ENCODE assay signal across 8 mouse cellular contexts in the genomic region with DNA sequence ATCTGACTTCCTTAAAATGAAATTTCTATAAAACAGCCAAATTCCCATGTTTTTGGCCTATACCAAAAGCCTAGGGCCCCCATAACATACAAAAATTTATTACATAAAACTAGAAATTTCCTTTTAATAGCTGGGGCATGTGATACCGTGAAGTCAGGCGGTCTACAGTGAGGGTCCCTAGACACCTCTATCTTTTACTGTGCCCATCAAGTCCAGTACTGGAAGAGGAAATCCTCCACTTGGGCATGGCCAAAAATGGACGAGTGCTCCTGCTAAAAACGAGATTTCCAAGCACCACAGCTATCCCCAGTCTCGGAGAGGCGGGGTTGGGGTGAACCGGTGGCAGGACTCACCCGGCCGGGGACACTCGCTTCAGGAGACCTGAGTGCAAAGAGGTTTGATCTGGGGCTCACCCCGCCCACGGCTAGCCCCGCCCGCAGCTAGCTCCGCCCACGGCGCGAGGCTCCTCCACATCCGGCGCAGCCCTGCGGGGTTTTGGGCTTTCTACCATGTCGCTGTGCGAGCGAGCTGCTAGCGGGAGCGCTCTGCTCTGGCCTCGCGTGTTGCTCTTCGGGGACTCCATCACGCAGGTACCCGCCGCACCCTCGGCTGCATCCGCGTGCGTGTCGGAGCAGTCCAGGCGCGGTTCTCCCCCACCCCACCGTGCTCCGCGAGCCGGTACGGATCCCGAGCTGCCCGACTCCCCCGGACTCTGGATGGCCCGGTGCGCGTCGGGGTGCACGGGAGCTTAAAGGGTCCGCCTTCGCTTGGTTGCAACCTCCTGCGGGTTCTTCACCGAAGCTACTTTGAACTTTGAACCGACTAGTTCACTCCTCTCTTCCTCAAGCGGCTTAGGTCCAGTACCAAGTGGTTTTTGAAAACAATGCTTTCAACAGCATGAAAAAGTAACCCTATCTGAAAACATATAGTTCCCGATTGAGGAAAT. TPM values are rescaled to one million over a fixed set of nuclear protein-coding genes. Genes with fewer than 3 reads are reported as not detected.
A peak's percentile ranks its signal among the peaks of the same experiment; 100 is the strongest.
DNase-seq lines count a peak whose midpoint lies in the region; ATAC-seq and TF ChIP-seq lines count a peak whose summit lies in the region.

Gene Iah1 (plus strand): TSS at position 467 of the 946 bp plus-strand sequence.

- no peak for TF ChIP-seq CTCF in MEL (IDR thresholded peaks at IDR 0.05 in 2 of 3, conservative IDR thresholded peaks at IDR 0.05 in 1 of 3; ENCODE audit: control insufficient read depth in 1 of 3, insufficient read depth in 1 of 3, low read depth in 2 of 3, low read length in 3 of 3, poor library complexity in 1 of 3, severe bottlenecking in 1 of 3)

- no peaks in the 10 kb centered on the region for H3K27me3 ChIP-seq in MEL (ENCODE audit: control insufficient read depth in 1 of 2, insufficient read depth in 2 of 2, low read length in 2 of 2)
- no peaks in the 10 kb centered on the region for H3K27me3 ChIP-seq in lung, embryonic 16.5 days (ENCODE audit: control insufficient read depth, insufficient read depth, low read depth, low read length)

- H3K4me2 ChIP-seq in lung, embryonic 16.5 days (ENCODE audit: low read depth, low read length): peak within 1 kb of the TSS; percentile 68

- peak within 1 kb of the TSS; percentile 35; the same call in 1 of the 2 replicates for H3K27ac ChIP-seq in MEL (ENCODE audit: control insufficient read depth, low read depth, low read length)
- H3K27ac ChIP-seq in lung, embryonic 16.5 days (ENCODE audit: low read length): peak within 1 kb of the TSS; percentile 79

- peaks cover 0 to 5% of the 10 kb centered on the region in 2 experiments; a peak in 1 of 4 replicates for H3K4me1 ChIP-seq in MEL (ENCODE audit: control insufficient read depth in 1 of 2, insufficient read depth in 2 of 2, low read length in 2 of 2)
- H3K4me1 ChIP-seq in lung, embryonic 16.5 days (replicated peaks; ENCODE audit: control insufficient read depth, insufficient read depth, low read length): peaks cover 6% of the 10 kb centered on the region

- TF ChIP-seq EP300 in MEL (IDR thresholded peaks at IDR 0.05; ENCODE audit: low read depth in 1 of 2, low read length in 2 of 2): no peak

- peak within 1 kb of the TSS; percentile 84 for H3K9ac ChIP-seq in MEL (ENCODE audit: control insufficient read depth, low read depth, low read length, poor library complexity, severe bottlenecking)
- peak within 1 kb of the TSS; percentile 84 for H3K9ac ChIP-seq in lung, embryonic 16.5 days (ENCODE audit: low read length)

- H3K36me3 ChIP-seq in MEL (ENCODE audit: control insufficient read depth in 1 of 2, insufficient read depth in 2 of 2, low read length in 2 of 2): peaks cover 0 to 2% of the 10 kb centered on the region in 2 experiments; a peak in 1 of 4 replicates
- peaks cover 30% of the 10 kb centered on the region for H3K36me3 ChIP-seq in lung, embryonic 16.5 days (ENCODE audit: control insufficient read depth, insufficient read depth, low read length)

- ATAC-seq in hematopoietic stem cell, adult 5-6 weeks (replicated peaks in 1 of 2; ENCODE audit: insufficient read depth in 1 of 2, low FRiP score in 2 of 2, low TSS enrichment in 1 of 2, low read depth in 1 of 2, poor library complexity in 2 of 2, severe bottlenecking in 2 of 2): peak; percentile 95
- ATAC-seq in lung, embryonic 16.5 days (ENCODE audit: low read depth): peak; percentile 96

- peaks cover 5% of the 10 kb centered on the region; the same call in 1 of the 2 replicates for H3K79me2 ChIP-seq in MEL (ENCODE audit: control insufficient read depth, insufficient read depth, low read length, poor library complexity)

- DNase-seq in MEL (ENCODE audit: low read depth, low spot score): peak; percentile 73
- DNase-seq in cerebellum, adult 8-10 months: peak; percentile 80
- DNase-seq in forelimb bud, embryonic 11.5 days (ENCODE audit: low read depth, low spot score): peak; percentile 63
- peak; percentile 26 for DNase-seq in layer of hippocampus, adult 9-10 months (ENCODE audit: low spot score)
- peak; percentile 60 for DNase-seq in ovary, postnatal 10 days (ENCODE audit: low spot score)
- DNase-seq in thymus, postnatal 10 days (ENCODE audit: low spot score in 2 of 2): peak; percentile 83 to 90

- no peaks in the 10 kb centered on the region for H3K9me3 ChIP-seq in MEL (replicated peaks; ENCODE audit: insufficient read depth, low read length)
- no peaks in the 10 kb centered on the region for H3K9me3 ChIP-seq in lung, embryonic 16.5 days (ENCODE audit: control insufficient read depth, low read length)

- no peak for TF ChIP-seq RAD21 in MEL (IDR thresholded peaks at IDR 0.05; ENCODE audit: low read depth, low read length)

- WGBS in lung, embryonic 16.5 days: 2% methylated on average over 57 of the region's 59 CpGs

- TF ChIP-seq POLR2A in MEL (IDR thresholded peaks at IDR 0.05; ENCODE audit: control insufficient read depth in 1 of 2, insufficient read depth in 1 of 2, low read depth in 1 of 2, low read length in 2 of 2, poor library complexity in 1 of 2): peak; percentile 31 to 67; a peak in 2 of 4 replicates

- peak within 1 kb of the TSS; percentile 88 to 91 for H3K4me3 ChIP-seq in MEL (ENCODE audit: control insufficient read depth in 1 of 2, insufficient read depth in 1 of 2, low read depth in 2 of 2, low read length in 2 of 2)
- peak within 1 kb of the TSS; percentile 78 for H3K4me3 ChIP-seq in lung, embryonic 16.5 days (ENCODE audit: low read length)

TF ChIP-seq in MEL, 35 proteins besides CTCF, POLR2A, EP300 and RAD21:
- TF ChIP-seq UBTF (IDR thresholded peaks at IDR 0.05; ENCODE audit: borderline replicate concordance, insufficient read depth, low read depth, low read length): no peak
- no peak for TF ChIP-seq USF1 (IDR thresholded peaks at IDR 0.05; ENCODE audit: low read depth, low read length)
- no peak for TF ChIP-seq ZKSCAN1 (IDR thresholded peaks at IDR 0.05; ENCODE audit: low read depth, low read length)
- 0 out of 2 replicates have a peak, but pooled peaks have one; percentile 21 for TF ChIP-seq TCF12 (IDR thresholded peaks at IDR 0.05; ENCODE audit: low read depth, low read length)
- no peak for TF ChIP-seq ZC3H11A (IDR thresholded peaks at IDR 0.05; ENCODE audit: low read depth, low read length)
- TF ChIP-seq SIN3A (IDR thresholded peaks at IDR 0.05; ENCODE audit: low read length): peak; percentile 39; the same call in 1 of the 2 replicates
- TF ChIP-seq GABPA (IDR thresholded peaks at IDR 0.05; ENCODE audit: low read depth, low read length): no peak
- TF ChIP-seq MAZ (IDR thresholded peaks at IDR 0.05; ENCODE audit: low read depth, low read length): no peak
- no peak for TF ChIP-seq ETS1 (IDR thresholded peaks at IDR 0.05; ENCODE audit: low read depth, low read length)
- TF ChIP-seq BHLHE40 (IDR thresholded peaks at IDR 0.05; ENCODE audit: borderline replicate concordance, low read depth, low read length): no peak
- TF ChIP-seq POLR2AphosphoS2 (IDR thresholded peaks at IDR 0.05; ENCODE audit: low read length): no peak; the same call in none of the 2 replicates
- no peak for TF ChIP-seq GATA1 (IDR thresholded peaks at IDR 0.05; ENCODE audit: low read depth, low read length)
- peak; percentile 30; the same call in 1 of the 2 replicates for TF ChIP-seq MXI1 (IDR thresholded peaks at IDR 0.05; ENCODE audit: low read depth, low read length)
- no peak for TF ChIP-seq POLR2AphosphoS5 (IDR thresholded peaks at IDR 0.05; ENCODE audit: borderline replicate concordance, low read depth, low read length)
- no peak for TF ChIP-seq RCOR1 (IDR thresholded peaks at IDR 0.05; ENCODE audit: low read depth, low read length)
- no peak for TF ChIP-seq JUND (IDR thresholded peaks at IDR 0.05; ENCODE audit: low read depth, low read length)
- TF ChIP-seq NRF1 (IDR thresholded peaks at IDR 0.05; ENCODE audit: insufficient read depth, low read depth, low read length, poor library complexity, severe bottlenecking): no peak
- TF ChIP-seq NELFE (IDR thresholded peaks at IDR 0.05; ENCODE audit: low read depth, low read length): peak; percentile 61
- no peak for TF ChIP-seq ZNF384 (IDR thresholded peaks at IDR 0.05; ENCODE audit: low read depth, low read length)

RNA-seq across cellular contexts. Expression of gene Iah1, which starts in this region (rescaled TPM):
- 14.2 and 18.7 TPM in 2 replicates for total RNA-seq in MEL (2012; rRNA removed)
- 10 to 100 TPM in 1 of 2 experiments, not detected in 1; 15.4 TPM for polyA plus RNA-seq in MEL (2012; ENCODE audit: insufficient read depth in 1 of 2, insufficient read length in 2 of 2, low read depth in 1 of 2, low replicate concordance in 2 of 2, missing spikeins in 1 of 2)
- 30.3 and 33.5 TPM in 2 replicates for total RNA-seq in hematopoietic stem cell, adult 5-6 weeks (2017)
- 70.1 and 77.2 TPM in 2 replicates for polyA plus RNA-seq in lung, embryonic 16.5 days (2015; fragmentation: Nextera tagmentation; extraction: Ambion mirVana)

Comparison
In these comparisons a context has a peak if more than half of its experiments do, and no peak if none do; other contexts are left out.
1. Peak in every context shown above with its lines: DNase-seq, ATAC-seq, H3K4me3 ChIP-seq and H3K27ac ChIP-seq.
2. DNase-seq: peak in every context shown above with its lines; median percentile 86 in thymus, postnatal 10 days; 80 in cerebellum, adult 8-10 months; 73 in MEL; 63 in forelimb bud, embryonic 11.5 days; 60 in ovary, postnatal 10 days; 26 in layer of hippocampus, adult 9-10 months.